Mouse (Mus musculus): ENCODE results near the gene Gm11020. TPM values are rescaled to one million over a fixed set of nuclear protein-coding genes. Genes with fewer than 3 reads are reported as not detected.
"Not testable (repeated sequence)": the region's sequence is repeated elsewhere in the genome, so short reads cannot be mapped to it uniquely, and the experiment has no call there.

The Gm11020 gene
- not detected in 2 replicates for polyA plus RNA-seq (2015; fragmentation: Nextera tagmentation; extraction: Ambion mirVana)

GRCm38 (mm10) chr8:104321267-104321666 is at the start of gene Gm11020:
TSS of gene Gm11020 (plus strand) at chr8:104321567.
- not testable (repeated sequence) for H3K4me2 ChIP-seq; H3K4me3 ChIP-seq; H3K27ac ChIP-seq (replicated peaks); H3K4me1 ChIP-seq; H3K9ac ChIP-seq; H3K27me3 ChIP-seq (replicated peaks); ATAC-seq (ENCODE audit: extremely low read depth, insufficient number of reproducible peaks, low FRiP score, low TSS enrichment); H3K36me3 ChIP-seq; H3K9me3 ChIP-seq
- WGBS = 73% methylated on average over 10 of the region's 11 CpGs

- not testable (repeated sequence) for H3K36me3 ChIP-seq; H3K9me3 ChIP-seq; H3K27me3 ChIP-seq (replicated peaks); H3K4me1 ChIP-seq; H3K27ac ChIP-seq (replicated peaks); H3K4me3 ChIP-seq; ATAC-seq (ENCODE audit: extremely low read depth, insufficient number of reproducible peaks, low FRiP score, low TSS enrichment); H3K9ac ChIP-seq; H3K4me2 ChIP-seq
- WGBS = 78% methylated on average over 12 of the region's 12 CpGs
Measured at GRCm38 (mm10) chr8:104293081-104293480, 28.3 kb upstream of the Gm11020 start, which contains the start of gene Cmtm2a. TSS of gene Cmtm2a (minus strand) at chr8:104293181.

- 59% methylated on average over 1 of the region's 1 CpGs for WGBS
- H3K4me1 ChIP-seq = peaks cover 5% of the 10 kb centered on the region; the same call in 1 of the 2 replicates
Measured at GRCm38 (mm10) chr8:104294396-104294795, 27.0 kb upstream of the Gm11020 start.

GRCm38 (mm10) chr8:104301577-104301976 is 19.8 kb upstream of the Gm11020 start:
- not testable (repeated sequence) for H3K36me3 ChIP-seq; H3K27me3 ChIP-seq (replicated peaks); H3K4me3 ChIP-seq; H3K27ac ChIP-seq (replicated peaks); H3K4me2 ChIP-seq; H3K9ac ChIP-seq; ATAC-seq (ENCODE audit: extremely low read depth, insufficient number of reproducible peaks, low FRiP score, low TSS enrichment); H3K9me3 ChIP-seq
- peaks cover 15% of the 10 kb centered on the region for H3K4me1 ChIP-seq
- WGBS = 27% methylated on average over 3 of the region's 3 CpGs

More at GRCm38 (mm10) chr8:104294396-104294795, 27.0 kb upstream of the Gm11020 start:
- Histone ChIP-seq H3K36me3 (no peaks in the 10 kb centered on the region), H3K4me2 (no peak overlapping the region), H3K4me3 (no peak overlapping the region), H3K9me3 (no peaks in the 10 kb centered on the region), H3K9ac (no peak overlapping the region), H3K27me3 (replicated peaks) (no peaks in the 10 kb centered on the region), H3K27ac (replicated peaks) (no peak overlapping the region)
- ATAC-seq (ENCODE audit: extremely low read depth, insufficient number of reproducible peaks, low FRiP score, low TSS enrichment) = no peak

GRCm38 (mm10) chr8:104302536-104302935 is 18.8 kb upstream of the Gm11020 start:
- ATAC-seq (ENCODE audit: extremely low read depth, insufficient number of reproducible peaks, low FRiP score, low TSS enrichment); H3K36me3 ChIP-seq; H3K4me2 ChIP-seq; H3K9ac ChIP-seq; H3K4me3 ChIP-seq; H3K9me3 ChIP-seq; H3K27me3 ChIP-seq (replicated peaks); H3K27ac ChIP-seq (replicated peaks): not testable (repeated sequence)
- WGBS = 80% methylated on average over 4 of the region's 4 CpGs
- peaks cover 11% of the 10 kb centered on the region; the same call in 1 of the 2 replicates for H3K4me1 ChIP-seq

- peaks cover 11% of the 10 kb centered on the region; the same call in 1 of the 2 replicates for H3K4me1 ChIP-seq
- ATAC-seq (ENCODE audit: extremely low read depth, insufficient number of reproducible peaks, low FRiP score, low TSS enrichment) = no peak
- no peaks in the 10 kb centered on the region for H3K27me3 ChIP-seq (replicated peaks)
- no peaks in the 10 kb centered on the region for H3K9me3 ChIP-seq
- H3K4me3 ChIP-seq = no peak overlapping the region
- no peak overlapping the region for H3K4me2 ChIP-seq
- 80% methylated on average over 11 of the region's 11 CpGs for WGBS
- no peak overlapping the region for H3K27ac ChIP-seq (replicated peaks)
- no peak overlapping the region for H3K9ac ChIP-seq
- H3K36me3 ChIP-seq = no peaks in the 10 kb centered on the region
Measured at GRCm38 (mm10) chr8:104304962-104305361, 16.4 kb upstream of the Gm11020 start.

GRCm38 (mm10) chr8:104308341-104308740 is 13.0 kb upstream of the Gm11020 start:
- 43% methylated on average over 6 of the region's 6 CpGs for WGBS
- ATAC-seq (ENCODE audit: extremely low read depth, insufficient number of reproducible peaks, low FRiP score, low TSS enrichment); H3K4me1 ChIP-seq: not testable (repeated sequence)

GRCm38 (mm10) chr8:104309441-104310155 is 11.8 kb upstream of the Gm11020 start, which contains the start of the genes Gm45711 and Cmtm1:
TSS of gene Gm45711 (minus strand) at chr8:104310081.
TSS of gene Cmtm1 (minus strand) at chr8:104310145.
- not testable (repeated sequence) for H3K9ac ChIP-seq; H3K4me3 ChIP-seq; H3K9me3 ChIP-seq; H3K27ac ChIP-seq (replicated peaks); H3K4me1 ChIP-seq; H3K27me3 ChIP-seq (replicated peaks); H3K4me2 ChIP-seq; H3K36me3 ChIP-seq; ATAC-seq (ENCODE audit: extremely low read depth, insufficient number of reproducible peaks, low FRiP score, low TSS enrichment)
- 81% methylated on average over 36 of the region's 36 CpGs for WGBS

More at GRCm38 (mm10) chr8:104308341-104308740, 13.0 kb upstream of the Gm11020 start:
- H3K4me3 ChIP-seq; H3K4me2 ChIP-seq; H3K27ac ChIP-seq (replicated peaks); H3K27me3 ChIP-seq (replicated peaks); H3K9ac ChIP-seq; H3K36me3 ChIP-seq; H3K9me3 ChIP-seq: not testable (repeated sequence)

- not testable (repeated sequence) for H3K27ac ChIP-seq (replicated peaks); H3K27me3 ChIP-seq (replicated peaks); H3K4me2 ChIP-seq; H3K4me3 ChIP-seq; H3K36me3 ChIP-seq; ATAC-seq (ENCODE audit: extremely low read depth, insufficient number of reproducible peaks, low FRiP score, low TSS enrichment); H3K4me1 ChIP-seq; H3K9ac ChIP-seq; H3K9me3 ChIP-seq
- 76% methylated on average over 3 of the region's 3 CpGs for WGBS
Measured at GRCm38 (mm10) chr8:104312023-104312422, 9.3 kb upstream of the Gm11020 start.

GRCm38 (mm10) chr8:104313311-104313710 is 8.1 kb upstream of the Gm11020 start:
- Histone ChIP-seq H3K4me2 (no peak overlapping the region), H3K36me3 (no peaks in the 10 kb centered on the region), H3K9me3 (no peaks in the 10 kb centered on the region), H3K9ac (no peak overlapping the region), H3K27ac (replicated peaks) (no peak overlapping the region), H3K4me3 (no peak overlapping the region), H3K27me3 (replicated peaks) (no peaks in the 10 kb centered on the region), H3K4me1 (no peaks in the 10 kb centered on the region)
- no peak for ATAC-seq (ENCODE audit: extremely low read depth, insufficient number of reproducible peaks, low FRiP score, low TSS enrichment)
- 48% methylated on average over 4 of the region's 4 CpGs for WGBS

GRCm38 (mm10) chr8:104321930-104322329 is 563 bp downstream of the Gm11020 start, which contains the start of gene Cmtm2b:
TSS of gene Cmtm2b (plus strand) at chr8:104322230.
- not testable (repeated sequence) for H3K27ac ChIP-seq (replicated peaks); H3K9ac ChIP-seq; H3K9me3 ChIP-seq; H3K4me2 ChIP-seq; H3K27me3 ChIP-seq (replicated peaks); H3K36me3 ChIP-seq; H3K4me1 ChIP-seq; ATAC-seq (ENCODE audit: extremely low read depth, insufficient number of reproducible peaks, low FRiP score, low TSS enrichment); H3K4me3 ChIP-seq
- 77% methylated on average over 12 of the region's 12 CpGs for WGBS

Measured in heart, embryonic 13.5 days (tissue).